Mouse (Mus musculus): ENCODE measurements around the gene Flnc.
A peak's percentile ranks its signal among the peaks of the same experiment; 100 is the strongest.

Gene Flnc

DNA sequence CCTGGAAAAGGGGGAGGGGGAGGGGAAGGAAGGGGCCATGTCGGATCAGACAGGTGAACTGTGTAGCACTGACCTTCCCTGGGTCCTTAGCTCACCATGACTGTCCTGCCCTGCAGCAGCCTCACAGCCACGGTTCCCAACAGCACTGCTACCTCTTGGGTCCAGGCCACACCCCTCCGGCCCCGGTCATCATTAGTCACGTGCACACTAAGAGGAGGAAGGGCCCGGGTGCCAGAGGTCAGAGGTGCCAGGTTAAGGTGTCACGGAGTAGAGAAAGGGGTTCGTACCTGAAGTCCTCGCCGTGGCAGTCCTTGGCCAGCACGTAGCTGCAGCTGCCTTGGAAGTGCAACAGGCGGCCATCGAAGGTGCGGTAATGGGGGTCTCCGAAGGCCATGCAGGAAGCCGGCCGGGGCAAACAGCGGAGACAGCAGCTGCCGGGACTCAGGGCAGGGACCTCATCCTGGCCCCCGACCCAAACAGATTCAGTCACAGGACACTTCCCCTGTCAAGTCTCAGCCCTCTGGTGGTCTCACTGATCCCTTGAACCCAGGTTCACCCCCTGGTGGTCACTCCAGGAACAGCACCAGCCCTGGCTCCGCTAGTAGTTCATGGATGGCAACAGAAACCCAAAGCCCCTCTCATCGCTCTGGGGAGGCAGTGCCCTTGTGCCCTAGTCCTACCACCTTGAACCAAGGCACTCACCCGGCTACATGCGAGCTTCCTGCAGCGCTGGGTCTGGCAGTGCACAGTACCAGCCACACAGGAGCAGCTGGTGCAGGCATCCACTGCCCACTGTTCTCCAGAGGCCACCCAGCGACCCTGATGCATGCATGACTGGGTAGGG, 51.9 kb downstream of the Flnc start:
- DNase-seq (ENCODE audit: low spot score): peak; percentile 58

DNA sequence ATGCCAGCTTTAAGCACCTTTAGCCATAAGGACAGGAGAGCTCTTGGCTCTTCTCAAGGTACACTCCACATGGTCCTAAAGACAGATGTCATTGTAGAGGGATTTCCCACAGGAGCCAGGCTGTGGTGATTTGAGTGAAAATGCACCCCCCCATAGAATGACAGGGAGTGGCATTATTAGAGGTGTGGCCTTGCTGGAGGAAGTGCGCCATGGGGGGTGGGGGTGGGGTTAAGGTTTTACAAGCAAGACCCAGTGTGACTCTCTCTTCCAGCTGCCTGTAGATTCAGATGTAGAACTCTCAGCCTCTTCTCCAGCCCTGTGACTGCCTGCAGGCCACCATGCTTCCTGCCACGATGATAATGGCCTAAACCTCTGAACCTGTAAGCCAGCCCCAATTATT, 52.9 kb downstream of the Flnc start:
- DNase-seq (ENCODE audit: low spot score): no peak

DNA sequence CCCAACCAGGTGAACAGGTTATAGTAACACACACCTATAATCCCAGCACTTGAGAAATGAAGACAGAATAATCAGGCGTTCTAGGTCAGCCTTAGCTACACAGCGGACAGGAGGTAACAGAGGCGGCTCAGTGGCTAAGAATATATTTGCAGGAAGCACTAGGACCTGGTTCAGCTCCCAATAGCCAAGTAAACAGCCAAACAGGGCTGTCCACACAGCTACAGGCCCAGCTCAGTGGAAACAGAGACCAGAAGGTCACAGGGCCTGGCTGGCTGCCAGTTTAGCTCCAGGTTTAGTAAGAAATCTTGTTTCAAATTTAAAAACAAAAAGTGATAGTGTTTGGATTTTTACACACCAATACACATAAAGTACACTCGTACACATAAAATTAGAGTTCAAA, 61.0 kb downstream of the Flnc start:
- DNase-seq (ENCODE audit: low spot score): no peak

DNA sequence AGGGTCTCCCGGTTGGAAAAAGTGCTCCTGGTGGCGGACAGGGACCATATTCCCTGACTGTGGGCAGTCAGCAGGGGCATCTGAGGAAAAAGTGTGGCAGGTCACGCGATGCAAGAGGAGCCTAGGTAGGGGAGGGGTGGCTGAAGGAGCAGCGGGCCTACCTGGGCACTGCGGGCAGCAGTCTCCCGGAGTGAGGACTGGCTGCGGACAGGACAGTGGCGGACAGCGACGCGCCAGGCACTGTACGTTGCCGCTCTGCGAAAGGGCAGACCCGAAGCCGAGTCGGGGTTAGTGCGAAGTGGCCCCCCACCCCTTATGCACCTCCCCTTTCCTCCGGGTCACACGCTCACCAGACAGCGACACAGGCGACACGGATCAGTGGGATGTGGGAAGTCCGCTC, 63.2 kb downstream of the Flnc start:
- DNase-seq (ENCODE audit: low spot score): no peak

- no peak for DNase-seq (ENCODE audit: low spot score)
Observed at GRCm38 (mm10) chr6:29497791-29498190, 64.7 kb downstream of the Flnc start.

GRCm38 (mm10) chr6:29500177-29500576, 67.1 kb downstream of the Flnc start:
- no peak for DNase-seq (ENCODE audit: low spot score)

DNA sequence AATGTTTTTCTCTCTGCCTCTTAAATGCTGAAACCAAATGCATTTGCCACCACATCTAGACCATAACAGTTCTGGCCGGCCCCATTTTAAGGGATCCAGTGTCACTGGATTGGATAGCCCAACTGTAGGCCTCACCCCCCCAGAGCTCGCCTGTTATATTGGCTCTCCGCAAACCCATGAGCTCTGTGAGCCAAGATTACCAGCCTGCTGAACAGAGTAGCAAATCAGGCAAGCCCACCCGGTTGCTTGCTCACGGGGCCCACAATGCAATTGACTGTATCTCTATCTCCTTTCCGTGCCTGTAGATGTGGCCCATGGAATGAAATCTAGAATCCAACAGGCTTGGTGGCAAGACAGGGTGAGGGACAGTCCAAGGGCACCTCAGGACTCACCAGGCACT, 67.8 kb downstream of the Flnc start:
- DNase-seq (ENCODE audit: low spot score): no peak

DNA sequence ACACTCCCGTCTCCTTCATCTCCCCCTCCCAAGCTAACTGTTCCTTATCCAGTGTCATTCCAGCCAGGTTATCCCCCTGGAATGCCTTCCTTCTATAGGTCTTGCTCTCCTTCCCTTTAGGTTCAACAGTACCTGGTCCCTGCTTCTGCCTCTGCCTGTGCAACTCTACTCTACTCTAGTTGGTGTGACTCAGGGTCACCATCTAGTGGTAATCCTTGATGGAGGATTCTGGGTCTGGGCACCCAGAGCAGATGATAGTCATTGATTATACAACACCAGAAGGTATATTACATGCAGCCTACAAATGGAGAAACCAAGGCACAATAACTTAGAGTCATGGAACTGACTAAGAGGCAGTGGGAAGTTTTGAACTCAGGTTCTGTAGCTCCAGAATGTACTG, 68.5 kb downstream of the Flnc start:
- no peak for DNase-seq (ENCODE audit: low spot score)

- no peak for DNase-seq (ENCODE audit: low spot score)
Observed at GRCm38 (mm10) chr6:29505493-29505892, 72.4 kb downstream of the Flnc start.

DNA sequence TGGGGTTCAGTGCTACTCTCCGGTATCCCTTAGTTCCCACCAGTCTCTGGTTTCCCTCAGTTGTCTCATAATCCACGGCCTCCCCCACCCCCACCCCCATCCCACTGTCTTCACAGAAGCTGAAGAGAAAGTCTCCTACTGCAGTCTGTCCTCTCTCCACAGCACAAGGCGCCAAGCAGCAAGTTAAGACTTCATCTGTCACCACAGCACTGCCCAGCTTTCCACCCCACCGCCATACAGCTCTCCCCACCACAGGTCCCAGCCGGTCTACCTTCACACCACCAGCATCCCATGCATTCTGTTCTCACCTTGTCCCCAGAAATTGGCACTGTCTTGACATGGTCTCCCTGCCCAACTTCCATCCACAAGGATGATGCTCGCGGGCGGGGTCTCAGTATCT, 73.8 kb downstream of the Flnc start:
- DNase-seq (ENCODE audit: low spot score): no peak

DNA sequence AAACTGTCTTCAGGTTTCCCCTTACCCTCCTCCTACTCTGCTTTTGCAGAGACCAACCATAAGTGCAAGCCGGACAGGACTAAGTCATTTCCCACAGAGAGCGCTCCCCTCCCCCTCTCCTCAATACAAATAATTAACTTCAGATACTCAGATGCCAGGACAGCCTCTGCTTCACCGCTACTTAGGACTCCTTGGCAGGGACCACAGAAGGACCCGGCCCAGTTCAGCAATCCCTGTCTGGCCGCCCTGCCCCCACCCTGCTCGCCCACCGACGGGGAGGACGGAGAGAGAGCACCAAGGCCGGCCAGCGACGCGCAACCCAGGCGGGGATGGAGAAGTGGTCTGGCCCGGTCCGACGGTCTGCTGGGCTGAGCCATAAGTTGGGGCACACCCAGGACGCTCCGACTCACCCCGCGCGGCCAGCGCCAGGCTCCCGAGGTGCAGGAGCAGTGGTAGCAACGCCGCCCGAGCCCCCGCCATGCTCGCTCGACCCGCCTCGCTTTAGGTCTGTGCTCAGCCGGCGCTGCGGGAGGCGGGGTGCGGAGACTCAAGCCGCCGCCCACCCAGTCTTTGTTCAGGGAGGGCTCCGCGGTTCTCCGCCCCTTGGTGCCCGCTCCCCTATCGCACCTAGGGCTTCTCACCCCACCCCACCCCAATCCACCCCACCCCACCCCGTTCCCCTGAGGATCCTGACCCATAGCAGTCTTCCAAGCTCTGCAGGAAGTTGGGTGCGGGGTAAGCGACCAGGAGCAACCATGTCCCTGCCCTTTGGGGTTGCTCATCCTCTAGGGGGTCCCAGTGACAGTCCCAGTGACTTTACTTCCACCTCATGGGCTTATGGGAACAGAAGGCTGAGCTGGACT, 74.6 kb downstream of the Flnc start, which contains the start of gene Kcp:
Gene Kcp, minus strand, starts transcription at position 506 of the 863 bp plus-strand sequence.
- no peak for DNase-seq (ENCODE audit: low spot score)

DNA sequence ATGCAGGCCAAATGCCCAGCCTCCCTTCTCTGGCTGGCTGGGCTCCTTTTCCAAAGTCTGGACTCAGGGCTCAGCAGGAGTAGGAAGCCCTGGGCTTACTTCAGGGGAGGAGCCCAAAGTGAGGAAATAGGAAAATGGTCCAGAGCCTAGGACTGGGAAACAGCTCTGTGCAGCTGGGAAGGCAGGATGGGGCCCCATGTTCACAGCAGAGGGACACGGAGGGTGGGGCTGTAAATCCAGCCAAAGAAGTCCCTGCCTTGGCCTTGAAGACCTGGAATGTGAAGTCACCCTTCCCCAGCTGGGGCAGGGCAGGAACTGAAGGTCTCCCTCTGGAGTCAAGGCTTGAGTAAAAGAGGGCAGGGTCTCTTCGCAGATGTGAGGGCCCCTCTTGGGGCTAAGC, 76.0 kb downstream of the Flnc start:
- DNase-seq (ENCODE audit: low spot score): no peak

Measured in lung, postnatal 25 days (tissue).